Mouse (Mus musculus): ENCODE measurements at regions not wholly inside any gene's neighbourhood (a gene's known extent, or its start where the extent isn't known, plus 50 kb on each side); places are given as distances from the start of the nearest gene placed in this dataset.

GRCm38 (mm10) chr11:114439314-114439713 is 229.0 kb upstream of the Rpl38 start:
- TF ChIP-seq CTCF (IDR thresholded peaks at IDR 0.05; ENCODE audit: extremely low read depth, insufficient read depth, low read length) (no peak), POLR2A (IDR thresholded peaks at IDR 0.05; ENCODE audit: extremely low read depth, insufficient read depth, low read length) (no peak)
